Mouse (Mus musculus): ENCODE measurements around the gene Tmtc1. TPM values are rescaled to one million over a fixed set of nuclear protein-coding genes. Genes with fewer than 3 reads are reported as not detected.
A peak's percentile ranks its signal among the peaks of the same experiment; 100 is the strongest.

The Tmtc1 gene
- total RNA-seq, 2 experiments from 2014 or later = 90.6 to 92.3 TPM

- intact Hi-C loops (cut with DNase I) = loop anchor here (5.0 kb wide), 2 partner anchors 47 to 58 kb away; partner anchors contain the start of gene Tmtc1
- peak; percentile 86 for DNase-seq (ENCODE audit: low spot score)
Observed at GRCm38 (mm10) chr6:148384111-148384895, 59.9 kb downstream of the Tmtc1 start.

- intact Hi-C loops (cut with DNase I) = loop anchor here (5.0 kb wide), 2 partner anchors 44 to 61 kb away; partner anchors contain the start of gene Tmtc1
- peak; percentile 31 for DNase-seq (ENCODE audit: low spot score)
Observed at GRCm38 (mm10) chr6:148381163-148381782, 62.9 kb downstream of the Tmtc1 start.

DNA sequence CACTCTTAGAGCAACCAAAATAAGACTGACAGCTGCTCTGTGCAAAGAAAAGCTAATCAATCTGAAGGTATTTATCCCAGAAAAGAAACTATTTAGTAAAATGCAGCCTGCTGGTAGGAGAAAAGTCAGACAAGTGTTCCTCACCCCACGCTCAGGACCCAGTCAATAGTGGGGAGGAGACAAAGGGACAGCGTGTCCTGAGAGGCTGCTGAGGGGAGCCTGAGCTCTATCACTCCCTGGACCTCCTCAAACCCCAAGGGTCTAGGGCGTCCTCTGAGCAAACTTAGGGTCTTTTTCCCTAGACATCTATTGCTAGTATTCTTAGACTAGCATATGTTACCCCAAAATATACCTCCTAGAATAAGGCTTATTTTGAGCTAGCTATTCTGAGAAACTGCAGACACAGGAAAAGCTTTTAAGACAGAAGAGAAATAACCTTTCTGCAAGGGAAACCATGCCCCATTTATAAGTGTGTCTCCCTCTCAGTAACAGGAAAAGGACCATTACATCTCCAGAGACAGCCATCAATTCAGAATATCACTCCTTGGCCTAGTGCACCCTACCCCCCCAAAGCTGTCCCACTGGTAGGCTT, 68.5 kb downstream of the Tmtc1 start:
- intact Hi-C loops (cut with DNase I) = no loop called here

DNA sequence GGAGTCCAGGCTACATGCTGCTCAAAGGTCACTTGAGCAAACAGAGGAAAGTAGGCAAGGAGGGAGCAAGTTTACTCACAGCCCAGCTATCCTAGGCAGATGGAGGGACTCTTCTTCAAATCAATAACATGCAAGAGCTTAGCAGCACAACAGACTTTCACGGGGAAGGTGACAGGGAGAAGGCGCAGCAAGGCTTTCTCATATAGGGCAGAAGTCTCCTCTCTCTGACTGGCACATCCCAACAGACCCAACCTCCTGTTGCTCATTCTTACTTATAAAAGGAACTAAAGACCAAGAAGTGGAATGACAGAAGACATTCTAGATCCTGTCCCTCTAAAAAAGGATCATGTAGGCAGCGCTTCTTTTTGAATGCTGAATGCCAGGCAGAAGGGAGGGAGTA, 69.2 kb downstream of the Tmtc1 start:
- DNase-seq (ENCODE audit: low spot score) = no peak
- intact Hi-C loops (cut with DNase I) = no loop called here

More for the DNA sequence above, 68.5 kb downstream of the Tmtc1 start:
- no peak for DNase-seq (ENCODE audit: low spot score)

- intact Hi-C loops (cut with DNase I) = no loop called here
- no peak for DNase-seq (ENCODE audit: low spot score)
Observed at GRCm38 (mm10) chr6:148373444-148373843, 70.7 kb downstream of the Tmtc1 start.

- intact Hi-C loops (cut with DNase I) = no loop called here
Observed at GRCm38 (mm10) chr6:148371223-148371622, 73.0 kb downstream of the Tmtc1 start.

DNA sequence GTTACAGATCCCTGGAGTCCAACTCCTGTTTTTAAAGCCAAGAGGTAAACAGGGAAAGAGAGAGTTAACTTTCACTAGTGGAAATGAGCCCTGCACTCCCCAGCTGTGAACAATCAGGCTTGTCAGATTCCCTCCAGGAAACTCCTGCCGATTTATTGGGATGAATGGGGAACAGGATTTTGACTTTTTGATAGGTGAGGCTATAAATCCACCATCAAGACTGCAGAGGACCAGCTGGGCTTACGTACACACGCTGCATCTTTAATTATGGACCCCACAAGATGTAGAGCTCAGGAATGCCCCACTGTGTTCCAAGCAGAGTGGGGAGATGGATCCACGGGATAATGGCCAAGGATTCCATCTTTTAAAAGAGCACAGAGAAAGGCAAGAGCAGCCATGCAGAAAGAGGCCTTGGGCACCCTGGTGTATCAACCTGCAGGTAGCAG, 77.1 kb downstream of the Tmtc1 start:
- intact Hi-C loops (cut with DNase I) = no loop called here

More at GRCm38 (mm10) chr6:148371223-148371622, 73.0 kb downstream of the Tmtc1 start:
- DNase-seq (ENCODE audit: low spot score) = no peak

GRCm38 (mm10) chr6:148366629-148367028, 77.6 kb downstream of the Tmtc1 start:
- no peak for DNase-seq (ENCODE audit: low spot score)
- intact Hi-C loops (cut with DNase I) = no loop called here

More for the DNA sequence above, 77.1 kb downstream of the Tmtc1 start:
- no peak for DNase-seq (ENCODE audit: low spot score)

DNA sequence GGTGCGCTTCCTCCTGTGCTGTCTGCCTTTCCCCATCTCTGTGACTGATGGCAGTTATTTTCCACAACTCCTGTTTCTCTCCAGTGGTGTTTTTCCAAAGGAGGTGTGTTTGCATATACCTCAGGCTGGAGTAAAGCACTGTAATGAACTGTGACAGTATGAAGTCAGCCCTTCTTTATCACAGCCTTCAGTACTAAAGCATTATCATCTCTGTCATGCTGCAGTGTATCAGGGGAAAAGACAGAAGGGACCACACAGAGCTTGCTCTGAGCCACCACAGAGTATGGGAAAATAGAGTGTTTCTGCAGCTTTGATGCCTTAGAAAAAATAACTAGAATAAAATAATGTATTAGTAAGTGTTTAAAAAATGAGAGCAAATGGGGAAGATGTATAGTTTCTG, 81.0 kb downstream of the Tmtc1 start:
- no peak for DNase-seq (ENCODE audit: low spot score)
- intact Hi-C loops (cut with DNase I) = no loop called here

DNA sequence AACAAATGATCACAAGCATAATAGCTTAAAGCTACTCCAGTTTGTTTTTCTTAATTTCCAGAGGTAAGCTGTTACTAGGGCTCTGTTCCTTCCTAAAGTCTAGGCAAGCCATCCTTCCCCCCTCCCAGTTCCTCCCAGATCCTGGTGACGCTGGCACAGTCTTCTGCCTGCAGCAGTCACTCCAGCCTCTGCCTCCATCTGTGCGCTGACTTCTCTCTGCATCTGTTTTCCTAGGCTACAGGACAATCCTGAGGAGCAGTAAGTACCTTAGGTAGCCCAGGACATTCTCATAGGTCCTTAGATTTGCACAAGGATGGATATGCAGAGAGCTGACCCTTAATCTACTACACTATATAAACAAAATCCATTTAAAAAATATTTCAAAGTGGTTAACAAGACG, 81.7 kb downstream of the Tmtc1 start:
- DNase-seq (ENCODE audit: low spot score) = no peak
- intact Hi-C loops (cut with DNase I) = no loop called here

DNA sequence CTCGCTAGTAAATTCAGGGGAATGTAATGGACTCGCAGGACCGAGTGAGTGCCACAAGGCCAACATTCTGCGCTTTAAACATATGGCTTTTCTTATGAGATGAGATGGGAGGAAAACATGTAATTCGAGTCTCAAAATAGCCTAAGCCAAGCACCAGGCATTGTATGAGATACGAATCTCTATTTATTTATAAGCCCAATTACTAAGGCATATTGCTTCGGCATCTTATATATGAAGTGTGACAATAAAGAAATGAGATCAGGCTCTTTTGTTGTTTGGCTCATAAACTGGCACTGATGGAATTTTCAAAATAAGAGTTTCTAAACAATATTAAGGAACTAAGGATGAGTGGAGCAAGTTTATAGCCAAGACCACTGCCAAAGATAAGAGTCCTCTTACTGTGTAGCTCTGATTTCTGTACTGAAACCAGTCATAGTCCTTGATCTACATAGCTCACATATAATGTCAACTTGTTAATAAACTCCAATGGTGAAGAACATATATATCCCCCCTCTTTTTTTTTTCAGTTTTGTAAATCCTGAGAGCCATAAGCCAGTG, 84.8 kb downstream of the Tmtc1 start:
- no peak for DNase-seq (ENCODE audit: low spot score)
- intact Hi-C loops (cut with DNase I) = no loop called here

- DNase-seq (ENCODE audit: low spot score) = no peak
- intact Hi-C loops (cut with DNase I) = no loop called here
Observed at GRCm38 (mm10) chr6:148358580-148359246, 85.5 kb downstream of the Tmtc1 start.

DNA sequence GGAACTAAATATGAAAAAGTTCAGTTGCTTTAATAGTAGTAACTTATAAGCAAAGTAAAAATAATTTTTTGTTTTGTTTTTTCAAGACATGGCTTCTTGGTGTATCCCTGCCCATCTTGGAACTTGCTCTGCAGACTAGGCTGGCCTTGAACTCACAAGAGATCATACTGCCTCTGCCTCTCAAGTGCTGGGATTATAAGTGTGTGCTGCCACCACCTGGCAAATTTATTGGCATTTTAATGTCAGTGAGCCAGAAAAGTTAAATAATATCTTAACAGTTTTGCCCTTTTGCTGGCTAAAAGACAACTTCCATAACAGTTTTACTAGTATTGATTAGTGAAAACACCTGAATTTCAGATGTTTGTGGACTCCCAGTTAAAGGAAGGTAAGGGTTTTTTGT, 88.0 kb downstream of the Tmtc1 start:
- intact Hi-C loops (cut with DNase I) = no loop called here
- no peak for DNase-seq (ENCODE audit: low spot score)

DNA sequence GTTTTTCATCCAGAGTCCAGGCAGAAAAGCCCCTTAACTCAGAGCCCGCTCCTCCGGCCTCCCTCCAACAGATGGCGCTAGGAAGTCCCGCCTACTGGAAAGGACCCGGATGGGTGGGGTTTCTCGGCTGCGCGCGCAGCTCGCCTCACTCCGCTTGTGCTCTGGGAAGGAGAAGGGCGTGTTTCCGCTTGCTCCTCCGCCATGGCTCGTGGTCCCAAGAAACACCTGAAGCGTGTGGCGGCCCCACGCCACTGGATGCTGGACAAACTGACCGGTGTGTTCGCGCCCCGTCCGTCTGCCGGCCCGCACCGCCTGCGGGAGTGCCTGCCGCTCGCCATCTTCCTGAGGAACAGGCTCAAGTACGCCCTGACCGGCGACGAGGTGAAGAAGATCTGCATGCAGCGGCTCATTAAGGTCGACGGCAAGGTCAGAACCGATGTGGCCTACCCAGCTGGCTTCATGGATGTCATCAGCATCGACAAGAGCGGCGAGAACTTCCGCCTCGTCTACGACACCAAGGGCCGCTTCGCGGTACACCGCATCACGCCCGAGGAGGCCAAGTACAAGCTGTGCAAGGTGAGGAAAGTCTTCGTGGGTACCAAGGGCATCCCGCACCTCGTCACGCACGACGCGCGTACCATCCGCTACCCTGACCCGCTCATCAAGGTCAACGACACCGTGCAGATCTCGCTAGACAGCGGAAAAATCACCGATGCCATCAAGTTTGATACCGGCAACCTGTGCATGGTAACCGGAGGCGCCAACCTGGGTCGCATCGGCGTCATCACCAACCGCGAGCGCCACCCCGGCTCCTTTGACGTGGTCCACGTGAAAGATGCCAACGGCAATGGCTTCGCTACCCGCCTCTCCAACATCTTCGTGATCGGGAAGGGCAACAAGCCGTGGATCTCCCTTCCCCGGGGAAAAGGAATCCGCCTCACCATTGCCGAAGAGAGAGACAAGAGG, 89.4 kb downstream of the Tmtc1 start:
- peak; percentile 18 for DNase-seq (ENCODE audit: low spot score)
- intact Hi-C loops (cut with DNase I) = no loop called here

DNA sequence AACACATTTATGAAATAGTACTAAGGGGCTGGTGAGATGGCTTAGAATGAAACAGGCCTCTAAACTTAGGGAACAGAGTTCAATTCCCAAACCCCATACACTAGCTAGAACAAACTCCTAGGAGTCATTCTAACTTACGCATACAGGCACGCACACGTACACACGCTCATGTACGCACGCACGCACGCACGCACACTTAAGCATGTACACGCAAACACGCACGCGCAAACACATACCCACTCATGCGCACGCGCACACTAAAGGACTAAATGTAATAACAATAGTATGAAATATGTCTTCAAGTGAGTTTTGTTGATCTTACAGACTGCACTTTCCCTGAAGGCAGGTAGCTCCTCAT, 90.1 kb downstream of the Tmtc1 start:
- intact Hi-C loops (cut with DNase I) = no loop called here
- no peak for DNase-seq (ENCODE audit: low spot score)

- intact Hi-C loops (cut with DNase I) = no loop called here
- DNase-seq (ENCODE audit: low spot score) = no peak
Observed at GRCm38 (mm10) chr6:148345001-148345400, 99.2 kb downstream of the Tmtc1 start.

DNA sequence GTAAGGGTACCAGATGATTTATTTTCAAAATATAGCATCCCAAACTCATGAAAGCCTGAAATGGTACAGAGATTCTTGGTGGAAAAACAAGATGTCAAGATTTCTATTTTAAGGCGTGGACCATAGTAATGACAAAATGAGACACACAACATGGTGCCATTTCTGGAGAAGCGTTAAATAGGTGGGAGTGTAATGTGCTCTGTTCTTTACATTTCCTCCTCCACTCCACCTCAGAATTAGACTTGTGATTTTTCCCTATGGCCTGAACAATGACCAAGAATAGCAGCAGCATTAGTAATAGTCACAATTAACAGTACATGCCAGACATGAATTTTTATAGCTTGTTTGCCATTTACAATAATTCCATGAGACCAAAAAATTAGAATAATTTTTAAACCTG, 102.0 kb downstream of the Tmtc1 start:
- no peak for DNase-seq (ENCODE audit: low spot score)
- intact Hi-C loops (cut with DNase I) = no loop called here

DNA sequence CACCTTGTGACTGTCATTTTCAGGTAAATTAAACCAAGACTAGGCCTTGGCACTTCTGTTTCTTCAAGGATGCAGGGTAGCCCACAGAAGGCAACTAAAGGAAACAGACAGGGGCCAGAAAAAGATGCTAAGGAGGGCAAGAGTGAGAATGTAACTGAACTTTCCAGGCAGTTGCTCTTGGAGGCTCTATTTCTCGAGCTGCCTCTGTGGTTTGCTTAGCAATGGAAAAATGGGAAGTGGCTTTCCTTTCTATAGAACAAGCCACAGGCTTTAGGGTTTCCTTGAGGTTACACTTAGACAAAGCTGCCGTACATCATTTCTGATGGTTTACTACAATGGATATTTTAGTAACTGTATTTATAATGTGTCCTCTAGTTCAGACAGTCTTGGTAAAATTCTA, 102.4 kb downstream of the Tmtc1 start:
- no peak for DNase-seq (ENCODE audit: low spot score)

More for the DNA sequence above, 102.4 kb downstream of the Tmtc1 start:
- intact Hi-C loops (cut with DNase I) = no loop called here
